Mouse (Mus musculus) small intestine, adult 2 months (tissue): ENCODE measurements around the gene Lrriq1. TPM values are rescaled to one million over a fixed set of nuclear protein-coding genes. Genes with fewer than 3 reads are reported as not detected.

Experiments
- H3K27ac ChIP-seq: fragments of 200-500 bp; 2 replicates; pipeline ENCODE4 v1.5.1; 2012; ENCODE audit warnings: low read depth, low read length, control low read depth, inconsistent platforms; ENCODE audit not compliant: insufficient read depth
- H3K27me3 ChIP-seq: fragments of 200-500 bp; 2 replicates; pipeline ENCODE4 v1.6.1; 2012; ENCODE audit warnings: mild to moderate bottlenecking, moderate library complexity, low read length, inconsistent platforms; ENCODE audit not compliant: control insufficient read depth, insufficient read depth
- H3K36me3 ChIP-seq: fragments of 200-500 bp; 2 replicates; pipeline ENCODE4 v1.6.1; 2012; ENCODE audit warnings: mild to moderate bottlenecking, low read length, control low read depth, inconsistent platforms; ENCODE audit not compliant: control insufficient read depth, insufficient read depth
- H3K4me1 ChIP-seq: fragments of 200-500 bp; 2 replicates; pipeline ENCODE4 v1.6.1; 2012; ENCODE audit warnings: low read length, inconsistent platforms, mixed read lengths; ENCODE audit not compliant: control insufficient read depth, insufficient read depth, insufficient read length
- H3K4me3 ChIP-seq: fragments of 200-500 bp; 2 replicates; pipeline ENCODE4 v1.5.1; 2012; ENCODE audit warnings: low read depth, mild to moderate bottlenecking, control low read depth, inconsistent platforms, low read length, moderate library complexity
- CTCF ChIP-seq: fragments of 200-500 bp; IDR thresholded peaks from 2 replicates; pipeline ENCODE4 v1.5.1; 2012; ENCODE audit warnings: low read depth, mild to moderate bottlenecking, control low read depth, inconsistent platforms, low read length, moderate library complexity, mixed read lengths; ENCODE audit not compliant: insufficient replicate concordance, insufficient read length; ENCODE audit errors: extremely low read depth
- POLR2A ChIP-seq: fragments of 200-500 bp; IDR thresholded peaks from 2 replicates; pipeline ENCODE4 v1.6.1; 2012; ENCODE audit warnings: low read depth, mild to moderate bottlenecking, control low read depth, inconsistent platforms, low read length, moderate library complexity
- whole genome bisulfite sequencing: fragments of 180-500 bp; shearing (Covaris S2); methylation state at CpG from one replicate; pipeline ENCODE4 v1.1.7; 2018; 5-methylcytosine and 5-hydroxymethylcytosine counted together
- polyA plus RNA-seq: library from polyadenylated mRNA; depleted of rRNA; stranded (reverse); fragments of >200 nt; gene quantifications from 2 replicates; pipeline ENCODE4 v1.2.3, GENCODE M21; 2012

Gene Lrriq1
- polyA plus RNA-seq, 1 experiment, result not detected

- H3K27ac ChIP-seq, result no peak overlapping the region
- H3K36me3 ChIP-seq, result no peaks in the 10 kb centered on the region
- WGBS, result 85% methylated on average over 2 of the region's 2 CpGs
- no peaks in the 10 kb centered on the region for H3K27me3 ChIP-seq
- TF ChIP-seq POLR2A (no peak), CTCF (no peak)
- H3K4me1 ChIP-seq, result no peaks in the 10 kb centered on the region
- H3K4me3 ChIP-seq, result no peak overlapping the region
Observed at GRCm38 (mm10) chr10:103049593-103049992, 186.5 kb downstream of the Lrriq1 start.

GRCm38 (mm10) chr10:103046623-103047022, 189.5 kb downstream of the Lrriq1 start:
- Histone ChIP-seq H3K36me3 (no peaks in the 10 kb centered on the region), H3K27me3 (no peaks in the 10 kb centered on the region), H3K4me1 (no peaks in the 10 kb centered on the region), H3K27ac (no peak overlapping the region), H3K4me3 (no peak overlapping the region)
- TF ChIP-seq CTCF, result no peak
- no peak for TF ChIP-seq POLR2A
- WGBS, result 36% methylated on average over 3 of the region's 3 CpGs

- H3K4me3 ChIP-seq, result no peak overlapping the region
- TF ChIP-seq POLR2A (no peak), CTCF (no peak)
- no peaks in the 10 kb centered on the region for H3K27me3 ChIP-seq
- no peaks in the 10 kb centered on the region for H3K36me3 ChIP-seq
- H3K4me1 ChIP-seq, result no peaks in the 10 kb centered on the region
- no peak overlapping the region for H3K27ac ChIP-seq
- 31% methylated on average over 2 of the region's 2 CpGs for WGBS
Observed at GRCm38 (mm10) chr10:103045019-103045418, 191.1 kb downstream of the Lrriq1 start.

- H3K27ac ChIP-seq, result no peak overlapping the region
- no peaks in the 10 kb centered on the region for H3K36me3 ChIP-seq
- 5% methylated on average over 14 of the region's 14 CpGs for WGBS
- no peaks in the 10 kb centered on the region for H3K4me1 ChIP-seq
- peaks cover 8% of the 10 kb centered on the region; the same call in 1 of the 2 replicates for H3K27me3 ChIP-seq
- H3K4me3 ChIP-seq, result no peak overlapping the region
- TF ChIP-seq CTCF, result no peak
- TF ChIP-seq POLR2A, result no peak
Observed at GRCm38 (mm10) chr10:103035002-103035640, 201.0 kb downstream of the Lrriq1 start.

GRCm38 (mm10) chr10:103030931-103031330, 205.2 kb downstream of the Lrriq1 start:
- H3K4me1 ChIP-seq, result no peaks in the 10 kb centered on the region
- TF ChIP-seq CTCF (no peak), POLR2A (no peak)
- no peak overlapping the region for H3K27ac ChIP-seq
- peaks cover 33% of the 10 kb centered on the region for H3K27me3 ChIP-seq
- 9% methylated on average over 11 of the region's 11 CpGs for WGBS
- H3K36me3 ChIP-seq, result no peaks in the 10 kb centered on the region
- no peak overlapping the region for H3K4me3 ChIP-seq

- H3K4me1 ChIP-seq, result no peaks in the 10 kb centered on the region
- H3K27ac ChIP-seq, result no peak within 1 kb of the TSS
- peaks cover 35% of the 10 kb centered on the region for H3K27me3 ChIP-seq
- TF ChIP-seq CTCF (no peak), POLR2A (no peak)
- WGBS, result 5% methylated on average over 32 of the region's 32 CpGs
- no peak within 1 kb of the TSS for H3K4me3 ChIP-seq
- no peaks in the 10 kb centered on the region for H3K36me3 ChIP-seq
Observed at GRCm38 (mm10) chr10:103029730-103030490, 206.2 kb downstream of the Lrriq1 start, which contains the start of gene Alx1. Gene Alx1 (minus strand): TSS chr10:103030215.

GRCm38 (mm10) chr10:103029132-103029729, 206.9 kb downstream of the Lrriq1 start:
- H3K27ac ChIP-seq, result no peak overlapping the region
- no peak for TF ChIP-seq POLR2A
- H3K36me3 ChIP-seq, result no peaks in the 10 kb centered on the region
- no peaks in the 10 kb centered on the region for H3K4me1 ChIP-seq
- WGBS, result 5% methylated on average over 23 of the region's 23 CpGs
- H3K4me3 ChIP-seq, result no peak overlapping the region
- H3K27me3 ChIP-seq, result peaks cover 36% of the 10 kb centered on the region
